Mouse (Mus musculus): Measurements from ENCODE around the gene Rhobtb1.

GRCm38 (mm10) chr10:69248261-69249160, 97.3 kb downstream of the Rhobtb1 start:
- TF ChIP-seq CTCF (IDR thresholded peaks at IDR 0.05; ENCODE audit: insufficient read depth, low read length), result no peak
- TF ChIP-seq POLR2A (IDR thresholded peaks at IDR 0.05; ENCODE audit: borderline replicate concordance, extremely low read depth, low read depth, low read length), result no peak
